Mouse (Mus musculus): ENCODE data around the gene Il27. TPM values are rescaled to one million over a fixed set of nuclear protein-coding genes. Genes with fewer than 3 reads are reported as not detected.
"Not testable (repeated sequence)": the region's sequence is repeated elsewhere in the genome, so short reads cannot be mapped to it uniquely, and the experiment has no call there.

The Il27 gene
- 0.19 TPM in 1 of 2 replicates, not detected in the other for polyA plus RNA-seq (2012; rRNA removed)

GRCm38 (mm10) chr7:126594862-126595561 is at the start of gene Il27:
Gene Il27 (minus strand): TSS chr7:126594941.
- H3K4me1 ChIP-seq (ENCODE audit: control insufficient read depth, insufficient read depth, low read length) = no peaks in the 10 kb centered on the region
- TF ChIP-seq CTCF (IDR thresholded peaks at IDR 0.05; ENCODE audit: extremely low read depth, insufficient read depth, low read length) (no peak), POLR2A (IDR thresholded peaks at IDR 0.05; ENCODE audit: extremely low read depth, insufficient read depth, low read length) (no peak)

GRCm38 (mm10) chr7:126644345-126644744 is 49.6 kb upstream of the Il27 start:
- H3K4me3 ChIP-seq (ENCODE audit: insufficient read depth, low read length) = no peak overlapping the region
- TF ChIP-seq CTCF (IDR thresholded peaks at IDR 0.05; ENCODE audit: extremely low read depth, insufficient read depth, low read length) (no peak), POLR2A (IDR thresholded peaks at IDR 0.05; ENCODE audit: extremely low read depth, insufficient read depth, low read length) (no peak)
- no peak overlapping the region for H3K27ac ChIP-seq (ENCODE audit: insufficient read depth, low read length)
- H3K4me1 ChIP-seq (ENCODE audit: control insufficient read depth, insufficient read depth, low read length) = no peaks in the 10 kb centered on the region

More at GRCm38 (mm10) chr7:126594862-126595561, at the start of gene Il27:
- no peak within 1 kb of the TSS for H3K27ac ChIP-seq (ENCODE audit: insufficient read depth, low read length)
- H3K4me3 ChIP-seq (ENCODE audit: insufficient read depth, low read length) = no peak within 1 kb of the TSS

- peak; percentile 48 for TF ChIP-seq CTCF (IDR thresholded peaks at IDR 0.05; ENCODE audit: extremely low read depth, insufficient read depth, low read length)
- not testable (repeated sequence) for H3K4me3 ChIP-seq (ENCODE audit: insufficient read depth, low read length)
Measured at GRCm38 (mm10) chr7:126643244-126643617, 48.5 kb upstream of the Il27 start.

GRCm38 (mm10) chr7:126642545-126643243 is 48.0 kb upstream of the Il27 start:
- Histone ChIP-seq H3K4me1 (ENCODE audit: control insufficient read depth, insufficient read depth, low read length) (no peaks in the 10 kb centered on the region), H3K4me3 (ENCODE audit: insufficient read depth, low read length) (no peak overlapping the region), H3K27ac (ENCODE audit: insufficient read depth, low read length) (no peak overlapping the region)
- TF ChIP-seq CTCF (IDR thresholded peaks at IDR 0.05; ENCODE audit: extremely low read depth, insufficient read depth, low read length) (no peak), POLR2A (IDR thresholded peaks at IDR 0.05; ENCODE audit: extremely low read depth, insufficient read depth, low read length) (no peak)

More at GRCm38 (mm10) chr7:126643244-126643617, 48.5 kb upstream of the Il27 start:
- H3K27ac ChIP-seq (ENCODE audit: insufficient read depth, low read length); H3K4me1 ChIP-seq (ENCODE audit: control insufficient read depth, insufficient read depth, low read length): not testable (repeated sequence)

GRCm38 (mm10) chr7:126636733-126637520 is 42.2 kb upstream of the Il27 start:
- no peaks in the 10 kb centered on the region for H3K4me1 ChIP-seq (ENCODE audit: control insufficient read depth, insufficient read depth, low read length)
- no peak overlapping the region for H3K4me3 ChIP-seq (ENCODE audit: insufficient read depth, low read length)
- TF ChIP-seq CTCF (IDR thresholded peaks at IDR 0.05; ENCODE audit: extremely low read depth, insufficient read depth, low read length) (peak; percentile 79), POLR2A (IDR thresholded peaks at IDR 0.05; ENCODE audit: extremely low read depth, insufficient read depth, low read length) (no peak)
- H3K27ac ChIP-seq (ENCODE audit: insufficient read depth, low read length) = no peak overlapping the region

GRCm38 (mm10) chr7:126635375-126635774 is 40.6 kb upstream of the Il27 start:
- Histone ChIP-seq H3K4me3 (ENCODE audit: insufficient read depth, low read length) (no peak overlapping the region), H3K4me1 (ENCODE audit: control insufficient read depth, insufficient read depth, low read length) (no peaks in the 10 kb centered on the region), H3K27ac (ENCODE audit: insufficient read depth, low read length) (no peak overlapping the region)
- no peak for TF ChIP-seq CTCF (IDR thresholded peaks at IDR 0.05; ENCODE audit: extremely low read depth, insufficient read depth, low read length)
- no peak for TF ChIP-seq POLR2A (IDR thresholded peaks at IDR 0.05; ENCODE audit: extremely low read depth, insufficient read depth, low read length)

GRCm38 (mm10) chr7:126632478-126632877 is 37.7 kb upstream of the Il27 start:
- Histone ChIP-seq H3K4me1 (ENCODE audit: control insufficient read depth, insufficient read depth, low read length) (no peaks in the 10 kb centered on the region), H3K4me3 (ENCODE audit: insufficient read depth, low read length) (no peak overlapping the region), H3K27ac (ENCODE audit: insufficient read depth, low read length) (no peak overlapping the region)
- TF ChIP-seq CTCF (IDR thresholded peaks at IDR 0.05; ENCODE audit: extremely low read depth, insufficient read depth, low read length) = no peak
- TF ChIP-seq POLR2A (IDR thresholded peaks at IDR 0.05; ENCODE audit: extremely low read depth, insufficient read depth, low read length) = no peak

- no peak within 1 kb of the TSS for H3K27ac ChIP-seq (ENCODE audit: insufficient read depth, low read length)
- no peaks in the 10 kb centered on the region for H3K4me1 ChIP-seq (ENCODE audit: control insufficient read depth, insufficient read depth, low read length)
- no peak for TF ChIP-seq POLR2A (IDR thresholded peaks at IDR 0.05; ENCODE audit: extremely low read depth, insufficient read depth, low read length)
- TF ChIP-seq CTCF (IDR thresholded peaks at IDR 0.05; ENCODE audit: extremely low read depth, insufficient read depth, low read length) = no peak
- no peak within 1 kb of the TSS for H3K4me3 ChIP-seq (ENCODE audit: insufficient read depth, low read length)
Measured at GRCm38 (mm10) chr7:126630824-126631518, 36.2 kb upstream of the Il27 start, which contains the start of gene Nupr1. Gene Nupr1 (minus strand): TSS chr7:126630861.

- TF ChIP-seq POLR2A (IDR thresholded peaks at IDR 0.05; ENCODE audit: extremely low read depth, insufficient read depth, low read length) = no peak
- no peak for TF ChIP-seq CTCF (IDR thresholded peaks at IDR 0.05; ENCODE audit: extremely low read depth, insufficient read depth, low read length)
- H3K4me1 ChIP-seq (ENCODE audit: control insufficient read depth, insufficient read depth, low read length) = no peaks in the 10 kb centered on the region
- H3K27ac ChIP-seq (ENCODE audit: insufficient read depth, low read length) = no peak overlapping the region
Measured at GRCm38 (mm10) chr7:126629915-126630314, 35.2 kb upstream of the Il27 start.

More at GRCm38 (mm10) chr7:126629915-126630314, 35.2 kb upstream of the Il27 start:
- no peak overlapping the region for H3K4me3 ChIP-seq (ENCODE audit: insufficient read depth, low read length)
